Comparison of ENCODE assay signal across 7 mouse cellular contexts in genomic region chr16:75593501-75594183, GRCm38 (mm10). TPM values are rescaled to one million over a fixed set of nuclear protein-coding genes. Genes with fewer than 3 reads are reported as not detected.
DNase-seq lines count a peak whose midpoint lies in the region; ATAC-seq and TF ChIP-seq lines count a peak whose summit lies in the region.

No protein-coding gene starts in this region.

- no peak overlapping the region for H3K27ac ChIP-seq in lung, embryonic 14.5 days (ENCODE audit: low read depth)
- no peak overlapping the region for H3K27ac ChIP-seq in embryonic facial prominence, embryonic 13.5 days
- H3K27ac ChIP-seq in limb, embryonic 10.5 days: no peak overlapping the region
- H3K27ac ChIP-seq in neural tube, embryonic 15.5 days (replicated peaks): no peak overlapping the region; the same call in 1 of the 2 replicates

- no peak for TF ChIP-seq CTCF in lung, embryonic 14.5 days (IDR thresholded peaks at IDR 0.05; ENCODE audit: low read depth)

- no peaks in the 10 kb centered on the region for H3K9me3 ChIP-seq in lung, embryonic 14.5 days (ENCODE audit: low read depth, low read length)
- H3K9me3 ChIP-seq in embryonic facial prominence, embryonic 13.5 days: no peaks in the 10 kb centered on the region
- no peaks in the 10 kb centered on the region for H3K9me3 ChIP-seq in limb, embryonic 10.5 days (replicated peaks)
- H3K9me3 ChIP-seq in neural tube, embryonic 15.5 days (replicated peaks): no peaks in the 10 kb centered on the region

- no peaks in the 10 kb centered on the region for H3K4me1 ChIP-seq in lung, embryonic 14.5 days (ENCODE audit: insufficient read depth)
- no peaks in the 10 kb centered on the region for H3K4me1 ChIP-seq in embryonic facial prominence, embryonic 13.5 days
- H3K4me1 ChIP-seq in limb, embryonic 10.5 days: peaks cover 7% of the 10 kb centered on the region
- peaks cover 7% of the 10 kb centered on the region for H3K4me1 ChIP-seq in neural tube, embryonic 15.5 days

- peak; percentile 3 for DNase-seq in lung, embryonic 14.5 days
- no peak for DNase-seq in lung, postnatal 25 days (ENCODE audit: low spot score)
- no peak for DNase-seq in limb, embryonic 10.5 days (ENCODE audit: low spot score)
- DNase-seq in left cerebral cortex, postnatal 25 days (ENCODE audit: low spot score in 2 of 2): no peak
- no peak for DNase-seq in natural killer cell, adult 2 months (ENCODE audit: low spot score in 2 of 2)

- H3K9ac ChIP-seq in lung, embryonic 14.5 days: no peak overlapping the region
- peak overlapping the region; percentile 71 for H3K9ac ChIP-seq in embryonic facial prominence, embryonic 13.5 days
- peak overlapping the region; percentile 69 for H3K9ac ChIP-seq in neural tube, embryonic 15.5 days (replicated peaks)

- peaks cover 9% of the 10 kb centered on the region; the same call in 1 of the 2 replicates for H3K27me3 ChIP-seq in lung, embryonic 14.5 days (ENCODE audit: insufficient read depth, low read length)
- H3K27me3 ChIP-seq in embryonic facial prominence, embryonic 13.5 days: peaks cover 12% of the 10 kb centered on the region
- H3K27me3 ChIP-seq in limb, embryonic 10.5 days (ENCODE audit: low read depth, poor library complexity, severe bottlenecking): peaks cover 18% of the 10 kb centered on the region
- H3K27me3 ChIP-seq in neural tube, embryonic 15.5 days (replicated peaks): no peaks in the 10 kb centered on the region

- H3K36me3 ChIP-seq in lung, embryonic 14.5 days (ENCODE audit: insufficient read depth): no peaks in the 10 kb centered on the region
- H3K36me3 ChIP-seq in embryonic facial prominence, embryonic 13.5 days: no peaks in the 10 kb centered on the region
- H3K36me3 ChIP-seq in limb, embryonic 10.5 days: no peaks in the 10 kb centered on the region
- H3K36me3 ChIP-seq in neural tube, embryonic 15.5 days: no peaks in the 10 kb centered on the region

- intact Hi-C loops in left cerebral cortex, postnatal 25 days (cut with DNase I): no loop called here

- peak overlapping the region; percentile 67 for H3K4me3 ChIP-seq in lung, embryonic 14.5 days (ENCODE audit: low read depth, low read length)
- peak overlapping the region; percentile 77 for H3K4me3 ChIP-seq in embryonic facial prominence, embryonic 13.5 days
- H3K4me3 ChIP-seq in limb, embryonic 10.5 days: peak overlapping the region; percentile 76
- H3K4me3 ChIP-seq in neural tube, embryonic 15.5 days (replicated peaks): peak overlapping the region; percentile 76

- peak; percentile 43; the same call in 1 of the 2 replicates for ATAC-seq in lung, embryonic 14.5 days (ENCODE audit: insufficient read depth)
- ATAC-seq in embryonic facial prominence, embryonic 13.5 days (ENCODE audit: insufficient number of reproducible peaks, insufficient read depth, low FRiP score, low TSS enrichment, low read depth): no peak
- ATAC-seq in neural tube, embryonic 15.5 days (ENCODE audit: low FRiP score): peak; percentile 14; the same call in 1 of the 2 replicates

- 17% methylated on average over 15 of the region's 15 CpGs for WGBS in lung, embryonic 14.5 days
- WGBS in embryonic facial prominence, embryonic 13.5 days: 12% methylated on average over 15 of the region's 15 CpGs
- WGBS in limb, embryonic 10.5 days: 23% methylated on average over 15 of the region's 15 CpGs
- 7% methylated on average over 15 of the region's 15 CpGs for WGBS in neural tube, embryonic 15.5 days

- peak overlapping the region; percentile 87 for H3K4me2 ChIP-seq in lung, embryonic 14.5 days
- peak overlapping the region; percentile 71 for H3K4me2 ChIP-seq in embryonic facial prominence, embryonic 13.5 days
- peak overlapping the region; percentile 78 for H3K4me2 ChIP-seq in neural tube, embryonic 15.5 days

RNA-seq across cellular contexts. Expression of gene Rbm11, which starts 1.0 kb away (rescaled TPM):
- polyA plus RNA-seq in lung, embryonic 14.5 days (2014; fragmentation: Nextera tagmentation; extraction: Ambion mirVana): 0.42 and 0.45 TPM in 2 replicates
- 0.84 and 1.1 TPM in 2 replicates for polyA plus RNA-seq in embryonic facial prominence, embryonic 13.5 days (2015; fragmentation: Nextera tagmentation; extraction: Ambion mirVana)
- 0.15 and 0.19 TPM in 2 replicates for polyA plus RNA-seq in limb, embryonic 10.5 days (2016; fragmentation: Nextera tagmentation; extraction: Ambion mirVana)
- 3.2 and 3.9 TPM in 2 replicates for polyA plus RNA-seq in neural tube, embryonic 15.5 days (2015; fragmentation: Nextera tagmentation; extraction: Ambion mirVana)
- 1 to 10 TPM; 4.4 to 4.8 TPM for total RNA-seq in left cerebral cortex, postnatal 25 days (2021)

RNA-seq across cellular contexts. Expression of gene Lipi, which starts 7.8 kb away (rescaled TPM):
- not detected in 2 replicates for polyA plus RNA-seq in lung, embryonic 14.5 days (2014; fragmentation: Nextera tagmentation; extraction: Ambion mirVana)
- polyA plus RNA-seq in embryonic facial prominence, embryonic 13.5 days (2015; fragmentation: Nextera tagmentation; extraction: Ambion mirVana): 0.37 and 2.2 TPM in 2 replicates
- polyA plus RNA-seq in limb, embryonic 10.5 days (2016; fragmentation: Nextera tagmentation; extraction: Ambion mirVana): not detected in 2 replicates
- 0.08 TPM in 1 of 2 replicates, not detected in the other for polyA plus RNA-seq in neural tube, embryonic 15.5 days (2015; fragmentation: Nextera tagmentation; extraction: Ambion mirVana)
- not detected for total RNA-seq in left cerebral cortex, postnatal 25 days (2021)
